Mouse (Mus musculus): ENCODE results near the gene Wwox.

GRCm38 (mm10) chr8:114573014-114573746 lies 133.7 kb downstream of the Wwox start:
- TF ChIP-seq E2F4 (IDR thresholded peaks at IDR 0.05; ENCODE audit: insufficient replicate concordance, low read depth, low read length) (no peak), BHLHE40 (IDR thresholded peaks at IDR 0.05; ENCODE audit: low read depth, low read length) (no peak), POLR2AphosphoS2 (IDR thresholded peaks at IDR 0.05; ENCODE audit: low read depth, low read length) (no peak), EP300 (IDR thresholded peaks at IDR 0.05; ENCODE audit: low read length) (no peak), NRF1 (IDR thresholded peaks at IDR 0.05; ENCODE audit: low read depth, low read length) (no peak), ZC3H11A (IDR thresholded peaks at IDR 0.05; ENCODE audit: low read depth, low read length) (no peak), CTCF (conservative IDR thresholded peaks at IDR 0.05 in 1 of 2, IDR thresholded peaks at IDR 0.05 in 1 of 2; ENCODE audit: low read depth in 2 of 2, low read length in 2 of 2) (no peak), ZNF384 (IDR thresholded peaks at IDR 0.05; ENCODE audit: low read depth, low read length) (no peak), SIN3A (IDR thresholded peaks at IDR 0.05; ENCODE audit: low read length) (no peak), ELF1 (IDR thresholded peaks at IDR 0.05; ENCODE audit: low read depth, low read length) (no peak)
